Mouse (Mus musculus): ENCODE results near the gene Ankrd50. TPM values are rescaled to one million over a fixed set of nuclear protein-coding genes. Genes with fewer than 3 reads are reported as not detected.
A peak's percentile ranks its signal among the peaks of the same experiment; 100 is the strongest.

Gene Ankrd50
- 9.8 and 11.1 TPM in 2 replicates for polyA plus RNA-seq (2015; fragmentation: Nextera tagmentation; extraction: Ambion mirVana)

DNA sequence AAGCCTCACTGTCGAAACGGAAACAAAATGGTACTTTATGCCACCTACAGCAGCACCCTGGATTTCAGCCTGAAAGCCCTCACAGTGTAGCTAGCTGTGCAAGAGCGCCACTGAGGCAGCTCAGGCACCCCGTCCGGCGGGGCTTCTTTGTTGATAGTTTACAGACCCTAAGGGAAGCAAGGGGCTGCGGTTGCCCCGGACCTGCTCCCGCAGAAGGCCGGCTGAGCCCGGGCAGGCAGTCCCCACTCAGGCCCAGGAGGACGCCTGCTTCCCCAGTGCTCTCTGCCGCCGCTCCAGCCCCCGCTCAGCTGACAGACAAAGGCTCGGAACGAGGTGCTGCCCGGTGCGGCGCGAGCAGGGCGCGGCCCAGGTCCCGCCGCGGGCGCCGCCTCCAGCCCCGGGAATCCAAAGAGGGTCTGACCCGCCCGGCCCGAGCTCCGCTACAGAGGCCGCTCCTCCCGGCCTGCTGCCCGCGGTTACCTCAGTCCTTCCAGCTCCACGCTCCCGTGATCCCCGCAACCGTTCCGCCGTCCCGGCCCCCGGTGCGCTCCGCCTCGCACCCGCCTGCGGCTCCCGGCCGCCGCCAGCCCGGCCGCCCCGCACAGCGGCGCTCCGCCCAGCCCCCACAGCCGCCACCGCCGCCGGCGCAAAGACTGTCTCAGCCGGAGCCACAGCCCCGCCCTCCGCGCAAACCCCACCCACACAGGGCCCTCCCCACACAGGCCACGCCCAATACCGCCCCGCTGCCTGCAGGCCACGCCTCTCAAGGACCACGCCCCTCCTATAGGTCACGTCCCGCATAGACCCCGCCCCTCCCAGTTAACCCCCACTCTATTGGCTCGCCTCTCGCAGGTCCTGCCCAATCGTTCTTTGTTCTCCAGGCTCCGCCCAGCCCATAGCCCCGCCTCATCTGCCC, at the start of gene Ankrd50:
Gene Ankrd50, minus strand, starts transcription at position 654 of the 916 bp plus-strand sequence.
- Histone ChIP-seq H3K4me1 (replicated peaks; ENCODE audit: control insufficient read depth, insufficient read depth) (no peaks in the 10 kb centered on the region), H3K27ac (replicated peaks) (peak within 1 kb of the TSS; percentile 96), H3K4me3 (ENCODE audit: low read depth, low read length) (peak within 1 kb of the TSS; percentile 96), H3K27me3 (ENCODE audit: control insufficient read depth, insufficient read depth, low read length) (no peaks in the 10 kb centered on the region), H3K9ac (ENCODE audit: low read length) (peak within 1 kb of the TSS; percentile 97), H3K36me3 (ENCODE audit: control insufficient read depth, insufficient read depth, low read length) (0 out of 2 replicates have a peak, but pooled peaks cover 2% of the 10 kb centered on the region), H3K4me2 (replicated peaks; ENCODE audit: low read depth) (peak within 1 kb of the TSS; percentile 79), H3K9me3 (ENCODE audit: control insufficient read depth, low read length) (no peaks in the 10 kb centered on the region)
- peak; percentile 100 for DNase-seq (ENCODE audit: low spot score)
- WGBS, result under 1% methylated on average over 62 of the region's 81 CpGs
- peak; percentile 33; the same call in 1 of the 2 replicates for TF ChIP-seq CTCF (IDR thresholded peaks at IDR 0.05; ENCODE audit: low read depth)
- TF ChIP-seq EP300 (optimal IDR thresholded peaks at IDR 0.05), result no peak
- peak; percentile 98 for ATAC-seq (ENCODE audit: low FRiP score, low TSS enrichment)

DNA sequence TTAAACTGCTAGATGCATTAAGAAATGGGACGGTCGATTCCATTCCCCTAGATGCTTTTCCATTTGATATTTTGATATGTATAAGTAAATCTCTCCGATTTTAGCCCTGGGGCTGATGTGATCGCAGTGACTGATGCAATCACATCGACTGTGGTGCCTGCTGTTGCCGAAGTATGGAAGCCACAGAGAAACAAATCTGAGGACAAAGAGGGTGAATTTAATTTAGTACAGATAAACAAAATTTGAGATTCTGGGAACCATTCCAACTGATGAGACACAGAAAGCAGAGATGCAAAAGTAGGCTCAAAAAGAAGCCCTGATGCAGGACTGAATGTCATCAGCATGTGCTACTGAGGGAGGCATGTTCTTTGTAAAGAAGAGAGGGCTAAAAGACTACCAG, 49.6 kb upstream of the Ankrd50 start:
- Histone ChIP-seq H3K4me2 (replicated peaks; ENCODE audit: low read depth) (no peak overlapping the region), H3K27me3 (ENCODE audit: control insufficient read depth, insufficient read depth, low read length) (no peaks in the 10 kb centered on the region), H3K27ac (replicated peaks) (no peak overlapping the region), H3K9ac (ENCODE audit: low read length) (no peak overlapping the region), H3K9me3 (ENCODE audit: control insufficient read depth, low read length) (no peaks in the 10 kb centered on the region), H3K4me1 (replicated peaks; ENCODE audit: control insufficient read depth, insufficient read depth) (no peaks in the 10 kb centered on the region), H3K4me3 (ENCODE audit: low read depth, low read length) (no peak overlapping the region), H3K36me3 (ENCODE audit: control insufficient read depth, insufficient read depth, low read length) (no peaks in the 10 kb centered on the region)
- DNase-seq (ENCODE audit: low spot score), result no peak
- TF ChIP-seq EP300 (optimal IDR thresholded peaks at IDR 0.05), result no peak
- TF ChIP-seq CTCF (IDR thresholded peaks at IDR 0.05; ENCODE audit: low read depth), result no peak
- WGBS, result 63% methylated on average over 6 of the region's 6 CpGs
- ATAC-seq (ENCODE audit: low FRiP score, low TSS enrichment), result no peak

DNA sequence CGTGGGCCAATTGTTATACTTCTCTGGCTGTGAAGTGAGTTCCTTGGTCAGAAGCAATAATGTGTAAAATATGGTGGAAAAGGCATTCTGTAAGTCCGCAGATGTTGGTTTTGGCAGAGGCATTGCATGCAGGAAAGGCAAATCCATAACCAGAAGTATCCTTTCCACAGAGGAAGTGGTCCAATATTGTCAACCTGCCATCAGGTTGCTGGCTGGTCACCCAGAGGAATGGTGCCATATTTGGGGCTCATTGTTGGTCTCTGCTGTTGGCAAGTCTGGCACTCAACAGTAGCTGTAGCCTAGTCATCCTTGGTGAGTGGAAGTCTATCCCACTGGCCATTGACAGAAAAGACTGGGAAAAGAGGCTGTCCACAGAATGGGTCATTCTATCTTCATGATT, 35.8 kb upstream of the Ankrd50 start:
- DNase-seq (ENCODE audit: low spot score), result no peak
- TF ChIP-seq EP300 (optimal IDR thresholded peaks at IDR 0.05) (no peak), CTCF (IDR thresholded peaks at IDR 0.05; ENCODE audit: low read depth) (no peak)
- no peaks in the 10 kb centered on the region for H3K9me3 ChIP-seq (ENCODE audit: control insufficient read depth, low read length)
- H3K4me2 ChIP-seq (replicated peaks; ENCODE audit: low read depth), result no peak overlapping the region
- ATAC-seq (ENCODE audit: low FRiP score, low TSS enrichment), result no peak
- H3K27me3 ChIP-seq (ENCODE audit: control insufficient read depth, insufficient read depth, low read length), result no peaks in the 10 kb centered on the region
- no peak overlapping the region for H3K27ac ChIP-seq (replicated peaks)
- no peak overlapping the region for H3K9ac ChIP-seq (ENCODE audit: low read length)
- WGBS, result 89% methylated on average over 2 of the region's 2 CpGs
- H3K36me3 ChIP-seq (ENCODE audit: control insufficient read depth, insufficient read depth, low read length), result no peaks in the 10 kb centered on the region
- H3K4me3 ChIP-seq (ENCODE audit: low read depth, low read length), result no peak overlapping the region
- H3K4me1 ChIP-seq (replicated peaks; ENCODE audit: control insufficient read depth, insufficient read depth), result no peaks in the 10 kb centered on the region

DNA sequence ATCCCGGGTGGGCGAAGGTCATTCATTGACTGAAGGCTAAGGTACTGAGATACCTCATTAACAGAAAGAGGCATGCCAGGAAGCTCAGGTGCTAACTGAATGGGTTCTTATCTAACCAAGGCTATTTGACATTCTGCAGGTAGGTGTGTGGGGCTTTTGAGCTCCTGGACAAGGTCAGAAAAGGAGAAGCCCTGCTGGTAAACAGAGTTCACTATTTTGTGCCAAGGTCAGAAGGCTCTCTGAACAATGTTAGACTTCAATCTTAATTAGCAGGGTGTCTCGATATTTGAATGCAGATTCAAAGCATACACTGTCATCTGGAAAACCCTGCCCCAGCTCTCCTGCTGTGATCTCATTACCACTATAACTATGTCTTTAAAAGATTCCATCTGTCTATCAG, 35.3 kb upstream of the Ankrd50 start:
- WGBS, result 73% methylated on average over 3 of the region's 3 CpGs

DNA sequence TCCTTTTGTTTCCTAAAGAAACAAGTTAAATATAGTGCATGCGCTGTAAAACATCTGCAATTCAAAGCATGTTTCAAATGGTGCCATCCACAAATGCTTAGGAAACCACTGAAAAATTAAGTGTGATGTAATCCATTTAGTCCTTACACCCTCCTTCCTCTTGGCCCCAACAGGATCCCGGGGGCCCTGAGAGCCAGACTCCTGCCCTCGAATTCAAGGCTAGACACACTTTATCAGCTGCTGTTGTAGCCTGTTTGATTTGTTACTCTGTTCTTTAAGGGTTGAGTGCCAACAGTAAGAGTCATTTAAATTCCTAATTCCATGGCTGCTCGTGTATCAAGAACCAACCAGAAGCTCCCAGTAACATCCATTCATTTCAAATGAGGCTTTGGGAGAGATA, 19.0 kb upstream of the Ankrd50 start:
- H3K9ac ChIP-seq (ENCODE audit: low read length), result no peak overlapping the region
- no peaks in the 10 kb centered on the region for H3K4me1 ChIP-seq (replicated peaks; ENCODE audit: control insufficient read depth, insufficient read depth)
- no peak overlapping the region for H3K4me2 ChIP-seq (replicated peaks; ENCODE audit: low read depth)
- TF ChIP-seq EP300 (optimal IDR thresholded peaks at IDR 0.05) (no peak), CTCF (IDR thresholded peaks at IDR 0.05; ENCODE audit: low read depth) (no peak)
- no peaks in the 10 kb centered on the region for H3K36me3 ChIP-seq (ENCODE audit: control insufficient read depth, insufficient read depth, low read length)
- H3K9me3 ChIP-seq (ENCODE audit: control insufficient read depth, low read length), result no peaks in the 10 kb centered on the region
- no peak overlapping the region for H3K27ac ChIP-seq (replicated peaks)
- H3K27me3 ChIP-seq (ENCODE audit: control insufficient read depth, insufficient read depth, low read length), result no peaks in the 10 kb centered on the region
- DNase-seq (ENCODE audit: low spot score) (no peak), ATAC-seq (ENCODE audit: low FRiP score, low TSS enrichment) (no peak)
- H3K4me3 ChIP-seq (ENCODE audit: low read depth, low read length), result no peak overlapping the region
- 60% methylated on average over 4 of the region's 4 CpGs for WGBS

More for the DNA sequence above, 35.3 kb upstream of the Ankrd50 start:
- no peaks in the 10 kb centered on the region for H3K27me3 ChIP-seq (ENCODE audit: control insufficient read depth, insufficient read depth, low read length)
- H3K27ac ChIP-seq (replicated peaks), result no peak overlapping the region
- no peaks in the 10 kb centered on the region for H3K4me1 ChIP-seq (replicated peaks; ENCODE audit: control insufficient read depth, insufficient read depth)
- no peak overlapping the region for H3K4me2 ChIP-seq (replicated peaks; ENCODE audit: low read depth)
- DNase-seq (ENCODE audit: low spot score) (no peak), ATAC-seq (ENCODE audit: low FRiP score, low TSS enrichment) (no peak)
- no peaks in the 10 kb centered on the region for H3K36me3 ChIP-seq (ENCODE audit: control insufficient read depth, insufficient read depth, low read length)
- no peaks in the 10 kb centered on the region for H3K9me3 ChIP-seq (ENCODE audit: control insufficient read depth, low read length)
- no peak overlapping the region for H3K4me3 ChIP-seq (ENCODE audit: low read depth, low read length)
- H3K9ac ChIP-seq (ENCODE audit: low read length), result no peak overlapping the region
- TF ChIP-seq CTCF (IDR thresholded peaks at IDR 0.05; ENCODE audit: low read depth) (no peak), EP300 (optimal IDR thresholded peaks at IDR 0.05) (no peak)

DNA sequence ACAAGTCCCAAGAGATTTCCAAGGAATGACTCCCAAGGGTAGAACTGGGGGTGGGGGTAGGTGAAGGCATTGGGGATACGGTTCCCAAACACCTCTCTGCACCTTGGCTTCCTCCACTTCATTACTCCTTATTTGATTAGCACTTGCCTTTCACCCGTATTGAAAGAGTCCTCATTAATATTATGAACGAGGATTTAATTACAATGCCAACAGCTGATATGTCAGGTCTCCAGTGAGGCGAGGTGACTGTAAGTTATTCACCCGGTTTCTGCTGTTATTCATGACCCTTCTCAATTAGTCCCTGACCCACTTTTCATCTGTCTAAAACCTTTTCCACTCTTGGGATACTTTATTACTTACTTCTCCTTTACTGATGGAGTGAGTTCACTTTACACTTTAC, 17.5 kb upstream of the Ankrd50 start:
- no peak for TF ChIP-seq CTCF (IDR thresholded peaks at IDR 0.05; ENCODE audit: low read depth)
- no peak for TF ChIP-seq EP300 (optimal IDR thresholded peaks at IDR 0.05)
- H3K4me2 ChIP-seq (replicated peaks; ENCODE audit: low read depth), result no peak overlapping the region
- ATAC-seq (ENCODE audit: low FRiP score, low TSS enrichment) (peak; percentile 49; the same call in 1 of the 2 replicates), DNase-seq (ENCODE audit: low spot score) (no peak)
- no peak overlapping the region for H3K4me3 ChIP-seq (ENCODE audit: low read depth, low read length)
- H3K36me3 ChIP-seq (ENCODE audit: control insufficient read depth, insufficient read depth, low read length), result no peaks in the 10 kb centered on the region
- no peak overlapping the region for H3K27ac ChIP-seq (replicated peaks)
- no peaks in the 10 kb centered on the region for H3K27me3 ChIP-seq (ENCODE audit: control insufficient read depth, insufficient read depth, low read length)
- WGBS, result 62% methylated on average over 5 of the region's 5 CpGs
- no peak overlapping the region for H3K9ac ChIP-seq (ENCODE audit: low read length)
- no peaks in the 10 kb centered on the region for H3K9me3 ChIP-seq (ENCODE audit: control insufficient read depth, low read length)
- H3K4me1 ChIP-seq (replicated peaks; ENCODE audit: control insufficient read depth, insufficient read depth), result no peaks in the 10 kb centered on the region
